Mouse (Mus musculus) hindbrain, postnatal 0 days (tissue): ENCODE data around the gene Acp2. TPM values are rescaled to one million over a fixed set of nuclear protein-coding genes. Genes with fewer than 3 reads are reported as not detected.

Source experiments
- ATAC-seq: fragments of 200-750 bp; cut with Nextera tagmentation; 2 replicates; pipeline ENCODE4 v1.8.0; 2017; ENCODE audit warnings: mild to moderate bottlenecking, moderate TSS enrichment, moderate library complexity
- DNase-seq: peaks from one replicate; pipeline ENCODE4 v3.0.0-alpha.2; 2015; ENCODE audit warnings: low spot score
- H3K27ac ChIP-seq: fragments of 300-500 bp; sonication (generic); 2 replicates; pipeline ENCODE4 v1.5.1; 2014; ENCODE audit warnings: mild to moderate bottlenecking
- H3K27me3 ChIP-seq: fragments of 300-500 bp; sonication (generic); 2 replicates; pipeline ENCODE4 v1.6.1; 2014; ENCODE audit warnings: low read length, mixed read lengths; ENCODE audit not compliant: insufficient read depth
- H3K36me3 ChIP-seq: fragments of 300-500 bp; sonication (generic); 2 replicates; pipeline ENCODE4 v1.6.1; 2014; ENCODE audit warnings: low read length, mixed read lengths; ENCODE audit not compliant: insufficient read depth
- H3K4me1 ChIP-seq: fragments of 300-500 bp; sonication (generic); 2 replicates; pipeline ENCODE4 v1.6.1; 2014; ENCODE audit warnings: antibody characterized with exemption, low read length, mixed read lengths; ENCODE audit not compliant: insufficient read depth
- H3K4me2 ChIP-seq: fragments of 300-500 bp; sonication (generic); 2 replicates; pipeline ENCODE4 v1.6.1; 2014; ENCODE audit warnings: low read depth, mild to moderate bottlenecking, low read length, moderate library complexity, mixed read lengths
- H3K4me3 ChIP-seq: fragments of 300-500 bp; sonication (generic); 2 replicates; pipeline ENCODE4 v1.5.1; 2014; ENCODE audit warnings: low read length
- H3K9ac ChIP-seq: fragments of 300-500 bp; sonication (generic); replicated peaks from 2 replicates; pipeline ENCODE4 v1.6.1; 2014; ENCODE audit warnings: mild to moderate bottlenecking, low read length, moderate library complexity, mixed read lengths
- H3K9me3 ChIP-seq: fragments of 300-500 bp; sonication (generic); 2 replicates; pipeline ENCODE4 v1.6.1; 2016; ENCODE audit warnings: low read length, mixed read lengths
- CTCF ChIP-seq: IDR thresholded peaks from 2 replicates; pipeline ENCODE4 v1.5.1; 2016; ENCODE audit warnings: antibody characterized with exemption, control low read depth, low read depth
- WGBS: fragments of 180-500 bp; shearing (Covaris S2); extraction: QIAGEN DNeasy Blood & Tissue Kit; methylation state at CpG from one replicate; pipeline ENCODE4 v1.1.7; 2014; 5-methylcytosine and 5-hydroxymethylcytosine counted together
- polyA plus RNA-seq: library from polyadenylated mRNA; unstranded; fragments of >200 nt; fragmentation: Nextera tagmentation; extraction: Ambion mirVana; gene quantifications from 2 replicates; pipeline ENCODE4 v1.2.1, GENCODE M21; 2015
- total RNA-seq: library from RNA; depleted of rRNA; stranded (reverse); fragments of >200 nt; gene quantifications from 2 replicates; pipeline ENCODE4 v1.2.3, GENCODE M21; 2014

Gene Acp2
- total and polyA plus RNA-seq, 2 experiments from 2014 or later: 30.9 to 48.5 TPM

- Histone ChIP-seq H3K4me2 (no peak overlapping the region), H3K4me1 (peaks cover 21% of the 10 kb centered on the region), H3K36me3 (peaks cover 49% of the 10 kb centered on the region), H3K9ac (no peak overlapping the region), H3K27ac (no peak overlapping the region), H3K27me3 (no peaks in the 10 kb centered on the region), H3K9me3 (no peaks in the 10 kb centered on the region), H3K4me3 (no peak overlapping the region)
- ATAC-seq: no peak
- TF ChIP-seq CTCF: no peak
- no peak for DNase-seq
- 83% methylated on average over 9 of the region's 9 CpGs for WGBS
These were observed 3.6 kb downstream of the Acp2 start for GRCm38 (mm10) chr2:91206254-91206775.

- H3K4me2 ChIP-seq: no peak overlapping the region
- ATAC-seq (no peak), DNase-seq (no peak)
- H3K27me3 ChIP-seq: no peaks in the 10 kb centered on the region
- no peaks in the 10 kb centered on the region for H3K9me3 ChIP-seq
- H3K36me3 ChIP-seq: peaks cover 45% of the 10 kb centered on the region
- no peaks in the 10 kb centered on the region for H3K4me1 ChIP-seq
- H3K4me3 ChIP-seq: no peak overlapping the region
- peak; percentile 18; the same call in 1 of the 2 replicates for TF ChIP-seq CTCF
- H3K27ac ChIP-seq: no peak overlapping the region
- no peak overlapping the region for H3K9ac ChIP-seq
These were observed 10.6 kb downstream of the Acp2 start for GRCm38 (mm10) chr2:91213311-91213710.

- H3K27me3 ChIP-seq: no peaks in the 10 kb centered on the region
- peak; percentile 56 for DNase-seq
These were observed 14.3 kb downstream of the Acp2 start for GRCm38 (mm10) chr2:91217032-91217431.

GRCm38 (mm10) chr2:91220501-91220900 is 17.8 kb downstream of the Acp2 start:
- Histone ChIP-seq H3K36me3 (peaks cover 3% of the 10 kb centered on the region; the same call in 1 of the 2 replicates), H3K4me1 (no peaks in the 10 kb centered on the region), H3K9me3 (no peaks in the 10 kb centered on the region), H3K27ac (no peak overlapping the region), H3K4me3 (no peak overlapping the region), H3K4me2 (no peak overlapping the region), H3K27me3 (no peaks in the 10 kb centered on the region), H3K9ac (no peak overlapping the region)
- 95% methylated on average over 3 of the region's 3 CpGs for WGBS
- no peak for TF ChIP-seq CTCF
- ATAC-seq: no peak
- DNase-seq: no peak

More at GRCm38 (mm10) chr2:91217032-91217431, 14.3 kb downstream of the Acp2 start:
- H3K4me1 ChIP-seq: no peaks in the 10 kb centered on the region
- no peak for TF ChIP-seq CTCF
- 44% methylated on average over 4 of the region's 4 CpGs for WGBS
- ATAC-seq: 0 out of 2 replicates have a peak, but pooled peaks have one; percentile 43
- 0 out of 2 replicates have a peak overlapping the region, but pooled peaks have one; percentile 15 for H3K27ac ChIP-seq
- no peak overlapping the region for H3K4me3 ChIP-seq
- no peaks in the 10 kb centered on the region for H3K9me3 ChIP-seq
- H3K9ac ChIP-seq: no peak overlapping the region
- H3K36me3 ChIP-seq: peaks cover 12% of the 10 kb centered on the region; the same call in 1 of the 2 replicates
- H3K4me2 ChIP-seq: no peak overlapping the region

- H3K36me3 ChIP-seq: no peaks in the 10 kb centered on the region
- H3K4me3 ChIP-seq: no peak overlapping the region
- no peak overlapping the region for H3K9ac ChIP-seq
- H3K9me3 ChIP-seq: no peaks in the 10 kb centered on the region
- no peaks in the 10 kb centered on the region for H3K27me3 ChIP-seq
- WGBS: 80% methylated on average over 2 of the region's 2 CpGs
- DNase-seq: no peak
- no peak overlapping the region for H3K4me2 ChIP-seq
- no peaks in the 10 kb centered on the region for H3K4me1 ChIP-seq
- ATAC-seq: no peak
- H3K27ac ChIP-seq: no peak overlapping the region
- TF ChIP-seq CTCF: peak; percentile 35
These were observed 20.9 kb downstream of the Acp2 start for GRCm38 (mm10) chr2:91223614-91224013.

GRCm38 (mm10) chr2:91229735-91230134 is 27.1 kb downstream of the Acp2 start:
- DNase-seq (no peak), ATAC-seq (no peak)
- H3K36me3 ChIP-seq: no peaks in the 10 kb centered on the region
- no peak overlapping the region for H3K4me2 ChIP-seq
- H3K4me1 ChIP-seq: no peaks in the 10 kb centered on the region
- no peak overlapping the region for H3K27ac ChIP-seq
- no peak overlapping the region for H3K4me3 ChIP-seq
- WGBS: 79% methylated on average over 2 of the region's 2 CpGs
- H3K9ac ChIP-seq: no peak overlapping the region; the same call in 1 of the 2 replicates
- no peaks in the 10 kb centered on the region for H3K9me3 ChIP-seq
- H3K27me3 ChIP-seq: no peaks in the 10 kb centered on the region
- no peak for TF ChIP-seq CTCF
